Mouse (Mus musculus) cortical plate, adult 2 months (tissue): Measurements from ENCODE around the gene Gxylt2.

Experiments used
- CTCF ChIP-seq: fragments of 200-500 bp; IDR thresholded peaks from 2 replicates; pipeline ENCODE4 v1.5.1; 2011; ENCODE audit warnings: mild to moderate bottlenecking, control low read depth, low read length; ENCODE audit not compliant: insufficient read depth; ENCODE audit errors: extremely low read depth
- POLR2A ChIP-seq: fragments of 200-500 bp; IDR thresholded peaks from 2 replicates; pipeline ENCODE4 v1.6.1; 2011; ENCODE audit warnings: mild to moderate bottlenecking, low read length, control low read depth; ENCODE audit not compliant: insufficient read depth; ENCODE audit errors: extremely low read depth

GRCm38 (mm10) chr6:100670370-100670841, 34.1 kb upstream of the Gxylt2 start:
- TF ChIP-seq CTCF (no peak), POLR2A (no peak)
